Mouse (Mus musculus): ENCODE data around the gene Slc4a8. TPM values are rescaled to one million over a fixed set of nuclear protein-coding genes. Genes with fewer than 3 reads are reported as not detected.
"Not testable (repeated sequence)": the region's sequence is repeated elsewhere in the genome, so short reads cannot be mapped to it uniquely, and the experiment has no call there.

The Slc4a8 gene
- total RNA-seq, 2 experiments from 2014 or later, result 84.1 to 84.7 TPM

GRCm38 (mm10) chr15:100813501-100813900 is 52.0 kb downstream of the Slc4a8 start:
- intact Hi-C loops (cut with DNase I), result no loop called here

DNA sequence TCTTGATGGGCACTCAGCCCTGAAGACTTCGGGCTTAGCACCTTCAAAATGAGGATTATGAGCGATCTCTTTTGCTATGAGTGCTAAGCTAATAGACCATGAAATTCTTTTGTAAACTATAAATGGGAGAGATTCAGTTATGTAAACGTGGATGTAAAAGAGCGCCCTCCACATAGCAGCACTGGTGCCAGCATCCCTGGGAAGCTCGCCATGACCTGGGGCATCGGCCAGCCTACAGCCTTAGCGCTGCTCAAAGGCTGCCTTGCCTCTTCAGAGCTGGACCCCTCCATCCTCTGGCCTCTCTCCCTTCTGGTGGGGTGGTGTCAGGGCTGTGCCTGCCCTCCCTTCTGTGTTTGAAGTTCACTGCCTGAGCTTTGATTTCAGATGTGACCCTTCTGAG is 52.5 kb downstream of the Slc4a8 start:
- intact Hi-C loops (cut with DNase I), result no loop called here
- DNase-seq (ENCODE audit: extremely low spot score in 1 of 2, low spot score in 2 of 2), result no peak

More at GRCm38 (mm10) chr15:100813501-100813900, 52.0 kb downstream of the Slc4a8 start:
- DNase-seq (ENCODE audit: extremely low spot score in 1 of 2, low spot score in 2 of 2), result no peak

DNA sequence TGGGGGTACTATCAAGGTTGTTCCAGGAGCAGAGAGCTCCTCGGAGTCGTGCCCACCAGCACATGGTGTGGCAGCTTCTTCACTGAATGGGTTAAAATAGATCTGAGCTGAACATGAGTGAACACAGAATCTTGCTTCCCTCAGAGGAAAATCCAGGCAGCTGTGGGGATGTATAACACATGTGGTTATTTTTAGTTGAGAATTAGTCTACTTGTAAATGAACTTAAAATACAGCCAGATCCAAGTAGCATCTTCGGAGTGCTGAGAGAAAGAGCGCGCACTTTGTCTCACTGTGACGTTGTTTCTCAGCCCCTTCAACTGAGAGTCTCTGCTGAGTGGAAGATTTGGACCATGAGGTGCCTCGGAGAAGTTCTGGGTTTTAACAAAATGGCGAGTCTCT is 53.8 kb downstream of the Slc4a8 start:
- DNase-seq (ENCODE audit: extremely low spot score in 1 of 2, low spot score in 2 of 2), result no peak
- intact Hi-C loops (cut with DNase I), result no loop called here

DNA sequence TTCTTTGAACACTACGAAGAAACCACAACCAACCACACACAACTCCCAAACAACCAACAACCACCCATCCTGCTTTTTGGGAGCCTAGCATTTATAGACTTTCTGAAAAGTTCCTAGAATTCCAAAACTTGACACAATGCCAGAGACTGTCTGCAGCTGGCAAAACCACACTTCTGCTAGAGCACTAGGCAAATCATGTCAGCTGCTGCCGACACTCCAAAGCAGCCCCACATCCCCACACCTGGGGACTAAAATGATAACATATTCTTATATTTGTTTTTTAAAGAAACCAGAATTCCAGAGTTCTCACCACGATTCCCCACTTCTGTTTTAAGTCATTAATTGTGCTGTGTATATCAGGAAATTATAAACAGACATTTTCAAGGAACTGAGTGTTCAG is 57.3 kb downstream of the Slc4a8 start:
- DNase-seq (ENCODE audit: extremely low spot score in 1 of 2, low spot score in 2 of 2), result no peak
- intact Hi-C loops (cut with DNase I), result no loop called here

DNA sequence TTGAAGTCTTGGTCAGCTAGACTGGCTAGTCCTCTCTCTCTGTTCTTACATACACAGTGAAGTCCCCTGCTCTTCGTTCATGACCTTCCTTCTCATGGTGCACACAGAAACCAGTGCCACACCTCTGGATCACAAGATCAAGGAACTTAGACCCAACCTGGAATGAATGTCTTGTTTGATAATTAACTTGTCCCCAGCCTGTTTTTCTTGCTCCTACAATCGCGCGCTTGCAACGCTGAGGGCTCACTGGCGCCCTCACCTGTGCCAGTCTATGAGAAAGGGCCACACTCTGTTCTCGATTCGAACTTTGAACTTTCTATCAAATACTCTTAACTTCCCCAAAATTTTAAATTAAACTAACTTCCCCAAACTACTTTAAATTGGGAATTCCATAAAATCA is 60.3 kb downstream of the Slc4a8 start:
- no peak for DNase-seq (ENCODE audit: extremely low spot score in 1 of 2, low spot score in 2 of 2)
- intact Hi-C loops (cut with DNase I), result no loop called here

- intact Hi-C loops (cut with DNase I); DNase-seq (ENCODE audit: extremely low spot score in 1 of 2, low spot score in 2 of 2): not testable (repeated sequence)
Measured at GRCm38 (mm10) chr15:100822370-100822769, 60.8 kb downstream of the Slc4a8 start.

GRCm38 (mm10) chr15:100825249-100825856 is 63.8 kb downstream of the Slc4a8 start:
- DNase-seq (ENCODE audit: extremely low spot score in 1 of 2, low spot score in 2 of 2), result peak; percentile 50 to 68
- intact Hi-C loops (cut with DNase I), result no loop called here

- peak; percentile 34 to 44 for DNase-seq (ENCODE audit: extremely low spot score in 1 of 2, low spot score in 2 of 2)
- intact Hi-C loops (cut with DNase I), result no loop called here
Measured at GRCm38 (mm10) chr15:100826076-100826475, 64.5 kb downstream of the Slc4a8 start.

DNA sequence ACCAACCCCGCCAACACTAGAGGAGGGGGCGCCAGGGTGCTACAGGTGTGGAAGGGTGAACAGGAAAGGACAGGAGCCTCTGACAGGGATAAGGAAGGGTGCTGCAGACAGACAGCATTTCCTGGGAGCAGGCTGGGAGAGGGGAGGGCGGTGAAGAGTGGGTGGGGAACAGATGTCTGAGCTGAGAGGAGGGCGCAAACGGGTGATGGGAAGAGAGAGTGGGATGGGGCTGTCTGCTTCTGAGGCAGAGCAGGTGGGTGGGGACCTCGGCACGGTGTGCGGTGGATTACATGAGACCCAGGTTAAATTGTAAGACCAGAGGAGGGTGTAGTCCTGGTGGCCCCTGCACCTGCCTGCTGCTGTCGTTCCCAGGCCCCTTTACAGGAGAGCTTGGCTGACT is 68.2 kb downstream of the Slc4a8 start:
- intact Hi-C loops (cut with DNase I), result no loop called here
- DNase-seq (ENCODE audit: extremely low spot score in 1 of 2, low spot score in 2 of 2), result peak in 1 of 2 experiments; percentile 60

DNA sequence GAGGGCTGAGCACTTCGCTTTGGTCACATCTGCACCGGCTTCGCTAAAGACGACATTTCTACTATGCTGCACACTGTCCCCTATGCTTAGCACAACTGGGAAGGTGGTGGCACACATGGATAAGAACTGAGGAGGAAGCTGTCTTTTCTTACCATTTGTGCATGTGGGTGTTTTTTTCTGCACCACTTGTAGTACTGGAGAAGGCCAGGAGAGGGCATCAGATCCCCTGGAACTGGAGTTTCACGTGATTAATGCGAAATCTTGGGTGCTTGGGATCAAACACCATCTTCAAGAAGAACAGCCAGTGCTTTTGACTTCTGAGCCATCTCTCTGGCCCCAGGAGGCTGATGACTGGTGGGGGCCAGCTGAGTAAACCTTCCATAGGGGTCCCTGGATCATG is 69.1 kb downstream of the Slc4a8 start:
- DNase-seq (ENCODE audit: extremely low spot score in 1 of 2, low spot score in 2 of 2), result no peak
- intact Hi-C loops (cut with DNase I), result no loop called here

DNA sequence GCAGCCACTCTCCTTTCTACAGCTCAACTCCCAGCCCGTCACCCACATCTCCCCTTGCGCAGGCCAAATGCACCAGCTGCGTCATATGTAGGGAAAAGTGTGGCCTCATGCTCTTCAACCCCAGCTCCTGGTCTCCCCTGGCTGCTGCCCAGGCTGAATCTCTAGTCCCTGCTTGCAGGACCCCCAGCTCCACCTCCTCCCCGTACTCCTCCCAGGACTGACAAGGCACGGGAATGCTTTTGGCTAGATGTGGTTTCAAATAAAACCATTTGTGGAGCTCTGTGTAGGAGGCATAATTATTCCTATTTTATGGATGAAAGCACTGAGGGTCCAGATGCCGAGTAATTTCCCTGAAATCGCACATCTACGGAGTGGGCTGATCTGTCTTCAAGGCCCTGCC is 70.6 kb downstream of the Slc4a8 start:
- intact Hi-C loops (cut with DNase I), result no loop called here
- DNase-seq (ENCODE audit: extremely low spot score in 1 of 2, low spot score in 2 of 2), result no peak

- peak in 1 of 2 experiments; percentile 40 for DNase-seq (ENCODE audit: extremely low spot score in 1 of 2, low spot score in 2 of 2)
- intact Hi-C loops (cut with DNase I), result no loop called here
Measured at GRCm38 (mm10) chr15:100832784-100833183, 71.2 kb downstream of the Slc4a8 start.

DNA sequence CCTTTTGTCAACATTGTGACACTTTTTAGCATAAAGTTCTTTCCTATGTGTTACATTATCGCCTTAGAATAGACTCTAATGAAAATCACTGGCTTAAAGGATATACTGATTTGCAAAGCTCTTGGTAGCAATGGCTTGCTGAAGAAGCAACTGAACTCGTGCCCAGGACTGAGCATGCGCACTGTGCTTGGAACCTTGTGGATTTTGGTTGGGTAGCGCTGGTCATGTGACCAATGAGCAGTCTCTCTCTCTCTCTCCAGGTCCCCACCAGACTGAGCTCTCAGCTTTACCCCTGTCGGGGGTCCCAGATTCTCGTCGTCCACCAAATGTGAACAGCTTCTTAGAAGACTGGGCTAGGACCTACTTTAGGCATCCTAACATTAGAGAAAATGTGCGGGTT is 75.2 kb downstream of the Slc4a8 start:
- intact Hi-C loops (cut with DNase I), result no loop called here
- no peak for DNase-seq (ENCODE audit: extremely low spot score in 1 of 2, low spot score in 2 of 2)

DNA sequence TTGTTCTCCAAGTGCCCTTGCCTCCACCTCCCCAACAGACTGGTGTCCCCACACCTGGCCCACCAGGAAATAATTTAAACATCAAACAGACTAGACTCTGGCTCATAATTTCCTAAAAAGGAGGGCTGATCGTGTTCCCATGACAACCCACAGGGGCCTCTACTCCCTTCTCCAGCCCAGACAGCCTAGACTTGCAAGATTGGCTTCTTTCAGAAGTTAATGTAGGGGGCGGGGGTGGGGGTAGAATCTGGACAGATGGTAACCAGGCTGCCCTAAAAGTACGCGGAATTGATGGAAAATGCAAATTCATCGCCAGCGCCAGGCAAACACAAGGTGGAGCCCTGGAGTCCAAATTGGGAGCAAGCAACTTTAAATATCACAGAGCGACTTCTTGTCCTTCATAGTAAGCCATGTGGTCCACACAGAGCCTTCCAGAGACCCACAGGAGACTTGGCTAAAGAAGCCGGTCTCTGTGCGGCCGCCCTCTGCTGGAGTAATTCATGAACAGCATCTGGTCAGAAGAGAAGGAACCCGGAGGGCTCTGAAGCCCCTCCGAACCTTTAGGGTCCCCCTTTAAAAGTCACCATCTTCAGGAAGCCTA is 77.2 kb downstream of the Slc4a8 start:
- DNase-seq (ENCODE audit: extremely low spot score in 1 of 2, low spot score in 2 of 2), result peak; percentile 62 to 63
- intact Hi-C loops (cut with DNase I), result no loop called here

GRCm38 (mm10) chr15:100844336-100844735 is 82.8 kb downstream of the Slc4a8 start:
- no peak for DNase-seq (ENCODE audit: extremely low spot score in 1 of 2, low spot score in 2 of 2)

GRCm38 (mm10) chr15:100845049-100845879 is 83.7 kb downstream of the Slc4a8 start:
- DNase-seq (ENCODE audit: extremely low spot score in 1 of 2, low spot score in 2 of 2), result peak in 1 of 2 experiments; percentile 63
- intact Hi-C loops (cut with DNase I), result no loop called here

More at GRCm38 (mm10) chr15:100844336-100844735, 82.8 kb downstream of the Slc4a8 start:
- intact Hi-C loops (cut with DNase I), result no loop called here

- DNase-seq (ENCODE audit: extremely low spot score in 1 of 2, low spot score in 2 of 2), result no peak
- intact Hi-C loops (cut with DNase I), result no loop called here
Measured at GRCm38 (mm10) chr15:100847193-100847592, 85.6 kb downstream of the Slc4a8 start.

GRCm38 (mm10) chr15:100857586-100857985 is 96.0 kb downstream of the Slc4a8 start:
- intact Hi-C loops (cut with DNase I), result no loop called here
- DNase-seq (ENCODE audit: extremely low spot score in 1 of 2, low spot score in 2 of 2), result no peak

- intact Hi-C loops (cut with DNase I), result no loop called here
- no peak for DNase-seq (ENCODE audit: extremely low spot score in 1 of 2, low spot score in 2 of 2)
Measured at GRCm38 (mm10) chr15:100860856-100861255, 99.3 kb downstream of the Slc4a8 start.

DNA sequence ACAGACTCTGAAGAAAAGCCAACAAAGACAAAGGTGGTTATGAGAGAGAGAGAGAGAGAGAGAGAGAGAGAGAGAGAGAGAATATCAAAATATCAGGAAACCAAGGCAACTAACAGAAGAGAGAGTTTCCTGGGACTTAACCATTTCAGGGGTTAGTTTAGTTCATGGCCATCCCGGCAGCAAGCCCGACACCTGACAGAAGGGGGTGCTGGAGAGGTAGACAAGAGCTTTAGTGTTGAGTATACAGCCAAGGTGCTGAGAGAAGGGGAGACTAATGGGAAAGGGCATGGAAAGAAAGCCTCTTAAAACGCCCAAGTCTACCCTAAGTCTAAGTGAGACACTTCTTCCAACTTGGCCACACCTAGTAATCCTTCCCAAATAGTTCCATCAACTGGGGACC is 104.0 kb downstream of the Slc4a8 start:
- DNase-seq (ENCODE audit: extremely low spot score in 1 of 2, low spot score in 2 of 2), result no peak
- intact Hi-C loops (cut with DNase I), result no loop called here

Measured in left cerebral cortex, postnatal 10 days (tissue).